Mouse (Mus musculus): ENCODE results near the gene Rbfox2.
"Not testable (repeated sequence)": the region's sequence is repeated elsewhere in the genome, so short reads cannot be mapped to it uniquely, and the experiment has no call there.

Rbfox2 gene

DNA sequence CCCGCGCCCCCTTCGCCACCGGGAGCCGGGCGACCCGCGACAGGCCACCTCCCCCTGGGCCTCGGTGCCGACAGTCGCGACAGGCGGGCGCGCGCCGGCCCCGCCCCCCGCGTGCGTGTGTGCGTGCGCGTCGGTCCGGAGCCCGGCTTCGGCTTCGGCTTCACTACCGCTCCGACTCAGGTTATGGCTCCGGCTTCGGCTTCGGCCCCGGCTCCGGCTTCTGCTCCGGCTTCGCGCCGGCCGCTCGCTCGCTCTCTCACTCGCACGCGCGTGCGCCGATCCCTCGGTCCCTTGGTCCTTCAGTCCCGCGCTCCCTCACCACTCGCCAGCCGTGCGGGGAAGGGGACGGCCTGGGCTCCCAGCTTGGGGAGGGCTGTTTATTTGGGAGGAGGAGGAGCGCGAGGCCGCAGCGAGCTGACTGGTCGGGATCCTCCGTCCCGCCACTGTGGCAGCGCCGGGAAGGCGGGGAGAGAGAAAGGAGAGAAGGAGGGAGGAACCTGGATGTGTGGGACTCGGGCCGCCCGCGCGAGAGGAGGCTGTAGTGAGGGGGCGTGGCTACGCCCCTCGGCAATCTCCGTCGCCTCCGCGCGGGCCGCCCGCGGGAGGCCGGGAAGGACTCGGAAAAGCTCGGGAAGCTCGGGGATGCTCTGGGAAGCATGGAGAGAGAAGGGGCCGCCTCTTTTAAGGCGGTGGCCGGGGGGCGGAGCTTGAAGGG lies at the start of gene Rbfox2:
Gene Rbfox2, minus strand, starts transcription at position 458 of the 715 bp plus-strand sequence.
- DNase-seq (ENCODE audit: low spot score), result peak; percentile 99

DNA sequence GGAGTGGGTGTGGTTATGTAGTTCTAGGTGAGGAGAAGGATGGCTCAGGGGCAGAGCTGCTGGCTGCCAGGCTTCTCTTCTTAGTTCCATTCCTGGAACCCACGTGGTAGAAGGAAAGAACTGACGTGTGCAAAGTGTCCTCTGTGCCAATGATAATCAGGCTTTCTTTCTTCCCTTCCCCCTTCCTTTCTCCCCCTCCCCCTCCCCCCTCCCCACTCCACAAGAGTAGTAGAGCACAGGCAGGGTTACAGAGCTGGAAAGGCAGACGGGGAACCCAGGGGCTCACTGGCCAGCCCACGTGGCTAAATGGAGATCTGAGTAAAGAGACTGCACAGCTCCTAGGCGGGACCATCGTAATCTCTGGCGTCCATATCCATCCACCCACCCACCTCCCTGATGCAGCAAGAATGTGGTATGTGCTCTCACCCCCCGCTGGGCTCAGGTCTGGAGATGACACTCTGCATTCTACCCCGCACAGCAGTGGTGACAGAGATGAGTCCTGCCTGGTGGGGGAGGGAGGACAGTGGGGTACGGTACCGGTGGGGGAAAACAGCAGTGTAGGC lies 49.5 kb upstream of the Rbfox2 start:
- DNase-seq (ENCODE audit: low spot score), result no peak

DNA sequence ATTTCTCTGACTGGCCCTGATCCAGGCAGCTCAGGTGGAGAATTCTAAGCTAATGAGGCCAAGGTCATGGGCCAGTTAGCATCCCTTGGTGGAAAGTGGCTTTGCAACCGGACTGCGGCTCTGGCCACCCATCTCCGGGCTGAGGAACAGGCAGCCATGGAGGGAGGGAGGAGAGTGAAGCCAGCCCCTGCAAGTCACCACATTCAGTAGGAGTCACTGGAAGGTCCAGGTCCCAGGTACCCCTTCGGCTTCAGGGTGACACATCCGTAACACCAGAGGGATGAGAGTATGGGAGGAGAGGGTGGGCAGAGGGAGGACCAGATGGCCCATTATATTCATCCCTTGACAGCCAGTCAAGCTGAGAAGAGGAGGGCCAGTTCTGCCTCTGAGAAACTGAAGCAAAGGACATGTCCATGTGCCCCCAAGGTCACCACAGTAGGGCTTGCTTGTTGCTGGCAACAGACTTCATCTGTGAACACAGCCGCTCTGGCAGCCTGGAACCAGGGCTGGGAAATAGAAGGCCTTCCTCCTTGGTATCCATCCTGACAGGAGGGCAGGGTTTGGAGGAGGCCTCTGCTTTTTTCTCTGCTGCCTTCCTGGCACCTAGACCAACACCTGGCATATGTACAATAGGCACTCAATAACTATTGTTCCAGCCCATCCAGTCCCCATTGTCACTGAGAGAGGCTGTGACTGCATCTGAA lies 48.2 kb upstream of the Rbfox2 start:
- DNase-seq (ENCODE audit: low spot score), result no peak

DNA sequence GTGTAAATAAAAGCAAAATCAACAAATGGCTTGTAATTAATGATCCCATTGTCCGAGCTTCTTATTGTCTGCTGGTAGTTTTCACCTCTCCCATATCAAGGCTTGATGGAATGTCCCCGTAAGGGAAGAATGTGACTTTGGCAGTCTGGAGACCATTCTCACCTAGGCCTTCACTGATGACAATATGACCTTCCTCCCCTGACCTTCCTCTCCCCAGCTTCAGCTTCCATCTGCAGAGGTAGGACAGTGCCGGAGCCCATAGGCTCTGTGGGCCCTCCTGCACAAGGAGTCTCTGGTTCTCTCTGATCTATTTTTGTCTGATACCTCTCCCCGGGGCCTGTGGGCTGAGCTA lies 47.7 kb upstream of the Rbfox2 start:
- no peak for DNase-seq (ENCODE audit: low spot score)

DNA sequence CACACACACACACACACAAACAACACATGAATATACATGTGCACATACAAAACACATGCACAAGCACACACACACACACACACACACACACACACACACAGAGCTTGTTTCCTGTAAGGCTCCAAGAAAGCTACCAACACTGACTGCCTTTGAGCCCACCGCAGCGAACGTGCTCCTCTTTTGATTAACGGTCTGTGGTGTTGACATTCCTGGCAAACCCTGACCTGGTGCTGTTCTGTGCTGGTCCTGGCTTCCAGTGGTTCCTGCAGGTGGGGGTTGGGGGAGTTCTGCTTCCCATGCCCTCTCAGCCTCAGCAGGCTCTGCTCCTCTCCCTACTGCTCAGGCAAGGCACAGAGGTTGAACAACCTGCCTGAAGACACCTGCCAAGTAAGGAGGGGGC lies 47.0 kb upstream of the Rbfox2 start:
- DNase-seq (ENCODE audit: low spot score), result no peak

DNA sequence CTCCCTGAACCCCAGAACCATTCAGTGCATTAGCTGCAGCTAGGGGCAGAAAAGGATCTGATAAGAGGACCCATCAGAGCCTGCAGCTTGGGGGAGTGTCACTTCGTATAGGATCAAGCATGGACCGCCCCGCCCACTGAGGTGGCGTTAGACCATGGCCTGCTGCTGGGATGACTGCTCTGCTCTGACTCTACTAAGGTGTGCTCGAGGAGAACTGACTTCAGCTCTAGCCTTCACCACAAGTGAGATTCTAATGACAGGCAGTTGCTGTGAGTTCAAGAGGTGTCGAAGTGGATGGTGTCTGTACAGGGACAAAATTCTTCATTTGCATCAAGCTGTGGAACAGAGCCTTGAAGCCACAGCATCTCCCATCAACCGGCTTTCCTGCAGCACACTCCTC lies 46.1 kb upstream of the Rbfox2 start:
- DNase-seq (ENCODE audit: low spot score), result no peak

DNA sequence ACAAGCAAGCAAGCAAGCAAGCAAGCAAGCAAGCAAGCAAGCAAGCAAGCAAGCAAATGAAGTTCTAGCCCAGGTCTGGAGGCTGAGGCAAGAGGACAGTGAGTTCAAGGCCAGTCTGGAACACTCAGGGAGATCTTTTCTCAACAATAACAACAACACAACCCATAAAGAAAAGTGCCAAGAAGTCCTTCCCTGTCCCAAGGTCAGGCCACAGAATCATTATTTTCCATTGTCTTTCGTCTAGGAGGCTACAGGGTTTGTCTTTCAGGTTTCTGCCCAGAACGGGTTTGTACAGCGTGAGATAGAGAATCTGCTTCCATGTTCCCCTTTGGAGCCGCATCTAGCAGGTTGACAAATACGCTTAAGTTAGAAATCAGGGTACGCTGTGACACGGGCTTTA lies 43.3 kb upstream of the Rbfox2 start:
- no peak for DNase-seq (ENCODE audit: low spot score)

DNA sequence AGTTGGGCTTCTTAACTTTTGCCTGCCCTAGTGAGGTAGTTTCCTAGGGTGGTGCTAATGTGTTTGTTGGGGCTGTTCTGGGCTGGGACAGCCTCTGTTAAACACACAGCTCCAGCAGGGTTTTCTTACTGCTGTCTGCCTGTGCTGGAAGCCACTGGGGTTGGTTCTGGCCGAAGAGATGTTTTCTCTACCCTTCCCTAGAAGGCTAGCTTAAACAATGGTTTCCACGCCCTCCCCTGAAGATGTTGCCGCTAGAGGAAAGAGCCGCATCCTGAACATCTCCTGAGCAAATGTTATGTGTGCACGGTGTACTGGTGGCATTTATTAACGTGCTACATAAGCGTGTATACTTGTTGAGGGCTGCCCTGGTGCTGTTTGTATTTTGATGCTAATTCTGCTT lies 41.3 kb upstream of the Rbfox2 start:
- DNase-seq (ENCODE audit: low spot score), result no peak

DNA sequence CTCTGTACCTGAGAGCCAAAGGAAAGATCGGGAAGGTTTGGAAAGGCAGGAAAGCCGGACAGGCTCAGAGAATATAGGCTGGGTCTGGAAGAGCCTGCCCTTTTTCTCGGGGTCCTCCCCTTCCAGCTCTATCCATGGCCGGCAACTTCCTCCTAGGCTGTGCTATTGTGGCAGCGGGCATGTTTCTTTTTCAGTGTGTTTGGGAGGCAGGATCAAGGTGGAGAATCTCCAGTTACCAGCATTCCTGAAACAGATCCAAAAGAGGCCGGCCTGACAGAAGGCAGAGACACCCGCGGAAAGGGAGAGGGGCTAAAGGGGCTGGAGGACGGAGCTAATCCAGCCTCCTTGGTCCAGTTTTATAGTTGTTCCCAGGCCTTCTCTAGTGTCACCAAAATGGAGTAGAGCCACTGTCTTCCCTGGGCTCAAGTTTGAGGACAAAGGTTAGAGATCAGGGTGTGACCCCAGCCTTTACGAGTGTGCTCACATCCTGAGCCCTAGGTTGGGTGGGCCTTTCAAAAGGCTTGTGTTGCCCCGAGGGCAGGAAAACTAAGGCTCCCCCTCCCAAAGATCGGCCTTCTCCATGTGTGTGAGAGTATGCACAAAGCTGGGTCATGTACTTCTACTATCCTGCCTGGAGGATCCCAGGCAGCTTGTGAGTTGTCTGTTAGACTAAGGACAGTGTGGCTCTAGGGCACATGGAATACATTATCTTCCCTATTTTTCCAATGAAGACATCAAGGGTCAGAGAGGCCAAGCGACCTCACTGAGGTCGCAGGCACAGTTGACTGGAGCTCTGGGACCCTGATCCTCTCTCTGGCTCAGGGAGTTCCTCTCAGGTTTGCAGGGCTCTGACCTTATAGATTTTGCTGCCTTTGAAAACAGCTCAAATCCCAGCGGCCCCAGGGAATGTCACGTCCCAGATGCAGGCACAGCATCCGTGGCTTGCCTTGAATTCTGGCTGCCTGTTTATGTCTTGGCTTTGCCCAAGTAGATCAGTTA lies 37.6 kb upstream of the Rbfox2 start:
- peak; percentile 72 for DNase-seq (ENCODE audit: low spot score)

DNA sequence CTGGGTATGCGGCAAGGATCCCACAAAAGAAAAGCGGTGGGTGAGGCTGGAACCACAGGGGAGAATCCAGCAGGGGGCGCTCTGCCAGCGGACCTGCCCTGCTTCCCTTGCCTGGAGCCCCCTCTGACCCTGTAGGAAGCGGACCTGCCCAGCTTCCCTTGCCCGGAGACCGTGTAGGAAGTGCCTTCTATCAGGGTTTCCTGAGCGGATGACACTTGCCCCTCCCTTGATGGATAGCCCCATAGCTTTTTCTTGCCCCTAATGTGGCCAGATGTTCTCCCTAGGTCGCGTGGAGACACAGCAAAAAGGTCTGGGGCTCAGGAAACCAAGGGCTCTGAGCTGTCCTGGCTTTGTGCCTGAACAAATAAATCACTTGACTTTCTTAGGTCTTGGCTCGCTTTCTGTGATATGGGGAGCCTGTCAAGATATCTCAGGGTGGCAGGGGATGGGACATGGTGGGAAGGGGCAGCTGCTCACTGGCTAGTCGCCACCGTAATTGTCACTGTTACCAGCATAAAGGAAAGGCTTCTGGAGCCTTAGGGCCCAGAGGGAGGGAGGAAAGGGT lies 36.8 kb upstream of the Rbfox2 start:
- peak; percentile 91 for DNase-seq (ENCODE audit: low spot score)

DNA sequence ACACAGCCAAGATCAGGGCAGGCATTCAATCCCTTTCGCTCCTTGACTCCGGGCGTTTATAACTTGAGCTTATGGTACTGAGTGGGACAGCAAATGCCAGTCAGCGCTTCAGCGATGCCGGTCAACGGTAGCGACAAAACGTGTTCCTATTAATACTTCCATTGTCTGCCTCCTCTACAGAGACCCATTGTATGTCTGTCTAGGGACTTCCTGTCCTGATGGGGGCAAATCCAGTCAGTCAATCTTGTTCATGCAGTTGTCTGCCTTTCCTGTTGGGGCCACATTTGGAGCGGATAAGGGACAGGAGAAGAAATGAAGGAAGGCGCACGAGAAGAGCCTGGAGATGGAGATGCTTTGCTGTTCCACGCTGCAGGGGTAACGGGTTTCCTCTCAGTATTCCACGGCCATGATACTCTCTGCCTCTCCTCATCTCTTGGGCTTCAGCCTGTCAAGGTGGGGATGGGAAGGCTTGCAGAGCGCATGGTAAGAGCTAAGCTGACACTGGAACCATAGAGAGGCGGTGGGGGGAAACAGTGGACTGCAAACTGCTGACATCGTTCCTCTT lies 36.2 kb upstream of the Rbfox2 start:
- DNase-seq (ENCODE audit: low spot score), result no peak

DNA sequence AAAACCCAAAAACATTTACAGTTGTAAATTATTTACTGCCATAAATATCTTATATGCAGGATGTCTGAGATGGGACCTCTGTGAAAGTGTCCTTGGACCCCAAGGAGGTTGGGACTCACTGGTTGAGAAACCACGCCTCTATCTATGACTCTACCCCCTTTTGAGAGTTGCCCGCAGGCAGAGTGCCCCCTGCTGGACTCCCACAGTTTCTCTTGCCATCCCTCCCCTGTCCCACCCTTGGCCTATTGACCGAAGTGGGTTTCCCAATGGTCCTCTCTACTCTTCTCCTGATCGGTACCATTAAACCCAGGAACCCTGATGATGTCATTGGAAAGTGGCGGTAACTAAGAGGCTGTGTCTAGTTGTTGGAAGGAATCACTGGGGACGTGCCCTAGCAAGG lies 35.2 kb upstream of the Rbfox2 start:
- no peak for DNase-seq (ENCODE audit: low spot score)

DNA sequence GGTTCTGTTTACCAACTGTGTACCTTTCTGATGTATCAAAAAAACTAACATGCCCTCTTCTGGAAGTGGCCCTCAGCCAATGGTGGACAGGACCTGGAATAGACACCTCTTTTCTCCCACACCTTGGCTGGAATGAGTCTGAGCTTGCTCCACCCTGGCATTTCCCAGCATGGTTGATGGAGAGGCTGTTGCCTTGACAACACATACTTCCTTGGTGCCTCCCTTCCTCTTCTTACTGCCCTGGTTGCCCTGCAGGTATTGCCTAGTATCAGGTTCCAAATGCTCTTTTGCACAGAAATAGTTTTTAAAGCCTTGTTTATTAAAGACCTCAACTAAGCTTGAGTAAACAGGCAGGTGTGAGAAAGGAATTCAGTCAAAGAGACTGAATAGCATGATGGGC lies 33.8 kb upstream of the Rbfox2 start:
- DNase-seq (ENCODE audit: low spot score), result no peak

DNA sequence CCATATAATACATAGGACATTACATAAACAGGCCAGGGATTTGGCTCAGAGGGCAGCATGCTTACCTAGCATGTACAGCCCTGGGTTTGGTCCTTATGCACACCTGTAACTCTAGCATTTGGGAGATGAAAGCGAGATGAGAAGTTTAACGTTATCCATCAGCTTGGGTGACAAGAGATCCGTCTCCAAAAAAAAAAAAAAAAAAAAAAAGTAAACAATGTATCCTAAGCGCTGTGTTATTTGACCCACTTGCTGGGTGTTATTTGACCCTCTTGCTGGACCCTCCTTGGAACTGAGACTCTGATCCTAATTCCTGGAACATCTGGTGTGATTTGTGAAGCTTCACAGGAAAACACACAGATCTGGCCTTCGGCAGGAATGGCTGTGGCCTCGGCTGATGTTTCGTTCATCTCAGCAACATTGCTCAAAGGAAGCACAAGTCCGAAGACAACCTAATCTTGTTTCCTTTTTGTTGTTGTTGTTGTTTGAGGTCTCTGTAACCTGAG lies 32.2 kb upstream of the Rbfox2 start:
- DNase-seq (ENCODE audit: low spot score), result no peak

DNA sequence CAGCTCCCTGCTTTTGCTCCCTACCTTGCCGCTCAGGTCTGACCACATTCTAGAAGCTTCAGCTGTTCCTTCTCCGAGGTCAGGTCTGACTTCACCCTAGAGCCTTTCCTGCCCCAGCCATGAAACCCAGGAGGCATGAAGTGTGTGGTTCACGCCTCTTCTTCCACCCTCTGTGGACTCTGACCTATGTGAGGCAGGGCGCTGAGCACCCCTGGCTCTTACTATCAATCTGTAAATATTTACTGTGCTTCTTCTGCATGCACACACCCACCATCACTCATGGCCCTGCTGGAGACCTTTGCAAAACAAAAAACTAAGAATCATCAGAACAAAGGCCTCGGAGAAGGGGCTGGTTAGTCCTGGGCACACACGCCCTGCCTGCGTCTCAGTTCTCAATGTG lies 31.6 kb upstream of the Rbfox2 start:
- no peak for DNase-seq (ENCODE audit: low spot score)

DNA sequence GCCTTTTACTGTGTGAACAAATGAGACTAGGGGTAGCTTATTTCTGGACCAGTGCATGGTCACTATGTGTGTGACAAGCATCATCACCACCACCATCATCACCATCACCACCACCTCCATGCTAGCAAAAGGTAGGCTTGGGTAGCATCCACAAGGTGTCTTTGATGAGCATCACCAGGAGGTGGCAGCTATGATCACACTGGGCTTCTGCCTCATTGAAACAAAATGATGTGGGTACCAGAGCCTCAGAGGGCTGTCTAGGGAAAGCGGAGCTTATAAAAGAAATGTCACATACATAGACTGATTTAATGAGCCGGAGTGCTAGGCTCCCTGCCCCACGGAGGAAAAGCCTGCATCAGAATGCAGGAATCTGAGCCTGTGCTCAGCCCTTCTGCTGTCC lies 31.1 kb upstream of the Rbfox2 start:
- DNase-seq (ENCODE audit: low spot score), result peak; percentile 56

DNA sequence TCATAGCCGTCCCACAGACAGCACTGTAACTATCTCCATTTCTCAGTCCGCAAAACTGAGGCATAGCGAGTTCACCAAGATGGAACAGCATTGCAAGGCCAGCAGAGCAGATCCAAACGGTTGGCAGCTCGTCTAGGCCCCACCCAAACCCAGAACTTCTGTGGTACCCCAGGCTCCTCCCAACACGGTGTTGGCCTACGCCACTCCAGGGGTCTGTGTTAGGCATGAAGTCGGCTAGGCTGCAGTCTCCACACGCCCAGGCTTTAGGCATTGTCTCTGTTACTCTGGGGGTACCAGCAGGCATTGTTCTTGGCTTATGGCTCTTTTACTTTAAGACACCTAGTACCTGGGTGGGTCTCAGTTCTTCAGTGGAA lies 30.2 kb upstream of the Rbfox2 start:
- no peak for DNase-seq (ENCODE audit: low spot score)

DNA sequence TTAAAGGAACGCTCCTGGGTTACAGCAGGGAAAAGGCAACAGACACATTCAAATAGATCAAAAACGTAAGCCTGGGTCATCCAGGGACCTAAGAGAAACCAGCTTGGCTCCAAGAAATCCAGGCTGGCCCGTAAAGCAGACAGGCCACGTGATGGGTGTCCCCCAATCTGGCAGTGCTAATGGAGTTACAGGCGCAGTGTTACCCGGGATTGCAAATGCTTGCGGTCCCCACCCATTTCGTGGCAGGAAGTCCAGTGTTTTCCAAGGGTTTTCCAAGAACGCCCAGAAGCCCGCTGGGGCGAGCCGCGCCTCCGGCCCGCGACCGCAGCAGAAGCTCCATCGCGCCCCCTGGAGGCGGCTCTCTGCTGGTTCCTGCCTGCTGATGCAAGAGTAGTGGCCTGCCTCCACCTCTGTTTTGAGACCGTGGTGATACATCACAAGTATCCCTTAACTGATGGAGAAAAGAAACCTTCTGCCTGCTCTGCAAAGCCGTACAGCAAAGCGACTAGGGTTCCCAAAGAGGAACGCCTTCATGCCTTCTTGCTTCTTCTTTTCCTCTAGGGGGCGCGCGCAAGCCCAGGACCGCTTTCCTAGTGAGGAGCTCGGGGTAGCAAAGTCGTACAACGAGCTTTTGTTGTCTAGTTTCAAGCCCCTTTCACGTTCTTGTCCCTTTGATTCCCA lies 29.6 kb upstream of the Rbfox2 start:
- peak; percentile 97 for DNase-seq (ENCODE audit: low spot score)

DNA sequence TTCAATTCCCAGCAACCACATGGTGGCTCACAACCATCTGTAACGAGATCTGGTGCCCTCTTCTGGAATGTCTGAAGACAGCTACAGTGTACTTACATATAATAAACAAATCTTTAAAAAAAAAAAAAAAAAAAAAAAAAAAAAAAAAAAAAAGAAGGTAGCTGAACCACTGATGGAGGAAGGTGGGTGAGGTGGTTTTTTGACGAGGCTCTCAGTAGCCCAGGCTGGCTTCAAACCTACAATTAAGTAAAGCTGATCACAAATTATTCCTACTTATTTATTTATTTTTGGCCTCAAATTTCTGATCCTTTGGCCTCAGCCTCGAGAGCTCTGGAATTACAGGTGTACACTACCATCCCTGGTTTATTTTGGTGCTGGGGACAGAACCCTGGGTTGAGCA lies 28.4 kb upstream of the Rbfox2 start:
- DNase-seq (ENCODE audit: low spot score), result not testable (repeated sequence)

DNA sequence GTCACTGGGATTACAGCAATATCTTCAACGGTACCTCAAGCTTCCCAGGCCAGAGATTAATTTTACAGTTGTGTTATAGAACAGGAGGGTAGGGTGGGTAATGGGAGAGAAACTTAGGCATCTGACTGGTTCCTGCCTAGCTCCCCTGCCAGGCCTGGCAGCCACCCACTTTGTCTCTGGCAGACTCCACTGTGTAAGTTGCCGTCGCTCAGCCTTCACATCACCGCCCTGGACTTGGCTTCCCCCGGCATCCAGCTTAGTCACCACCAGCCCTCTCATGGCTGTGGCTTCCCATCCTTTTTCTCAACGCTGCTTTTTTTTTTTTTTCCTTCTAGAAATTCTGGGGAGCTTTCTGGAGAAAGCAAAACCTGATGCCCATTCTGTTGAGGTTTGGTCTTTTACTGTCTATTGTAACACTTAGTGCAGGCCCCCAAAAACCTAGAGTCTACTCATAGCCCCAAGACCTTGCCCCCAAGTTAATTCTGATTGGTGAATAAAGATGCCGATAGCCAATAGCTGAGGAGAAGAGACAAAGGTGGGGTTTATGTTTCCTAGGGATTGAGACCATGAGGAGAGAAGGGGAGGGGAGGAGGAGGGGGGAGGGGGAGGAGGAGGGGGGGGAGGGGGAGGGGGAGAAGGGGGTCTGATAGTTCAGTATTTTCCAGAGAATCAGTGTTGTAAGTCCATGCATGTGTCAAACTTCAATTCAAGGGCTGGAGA lies 25.6 kb upstream of the Rbfox2 start:
- DNase-seq (ENCODE audit: low spot score), result peak; percentile 58
